Mouse (Mus musculus) urinary bladder, postnatal 4 days (tissue): ENCODE measurements around the gene Man1a2.

Experiments
- DNase-seq, 2 experiments: peaks; one replicate each; pipeline ENCODE4 v3.0.0; 2021 to 2022; ENCODE audit warnings: low spot score in 2 of 2

Man1a2 gene

GRCm38 (mm10) chr3:100685087-100685762, at the start of gene Man1a2:
Gene Man1a2 (minus strand): TSS chr3:100685503.
- DNase-seq, result peak; percentile 79 to 85

- no peak for DNase-seq
Observed at GRCm38 (mm10) chr3:100734482-100735154, 49.3 kb upstream of the Man1a2 start.

DNA sequence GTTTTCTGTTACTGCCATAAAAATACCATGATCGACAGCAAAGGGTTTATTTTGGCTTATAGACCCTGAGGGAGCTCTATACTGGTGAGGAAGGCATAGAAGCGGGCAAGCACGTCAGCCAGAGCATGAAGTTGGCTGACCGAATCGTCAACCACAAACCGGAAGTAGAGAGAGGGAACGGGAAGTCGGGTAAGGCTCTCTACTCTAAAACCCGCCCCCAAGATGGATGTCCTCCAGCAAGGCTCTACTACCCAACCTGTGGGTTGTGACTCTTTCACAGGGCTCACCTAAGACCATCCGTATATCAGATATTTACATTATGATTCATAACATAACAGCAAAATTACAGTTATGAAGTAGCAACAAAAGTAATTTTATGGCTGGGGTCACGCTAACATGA, 46.6 kb upstream of the Man1a2 start:
- no peak for DNase-seq

DNA sequence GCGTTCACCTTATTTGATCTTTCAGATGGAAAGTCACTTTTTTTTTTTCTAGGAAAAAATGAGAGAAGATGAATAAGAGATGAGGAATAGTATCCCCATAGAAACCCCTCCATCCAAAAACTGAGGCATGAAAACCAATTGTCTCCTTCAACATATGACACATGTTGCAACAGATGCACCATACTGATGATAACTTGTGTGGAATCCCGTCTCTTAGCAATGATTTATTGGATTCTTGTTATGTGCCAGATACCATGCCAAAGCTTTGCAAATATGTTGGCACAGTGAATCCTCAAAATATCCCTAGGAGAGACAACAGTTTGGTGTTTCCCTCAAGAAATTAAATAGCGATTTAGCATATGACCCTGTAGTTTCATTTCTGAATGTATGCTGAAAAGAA, 46.0 kb upstream of the Man1a2 start:
- no peak for DNase-seq

GRCm38 (mm10) chr3:100728008-100728712, 42.9 kb upstream of the Man1a2 start:
- no peak for DNase-seq

GRCm38 (mm10) chr3:100725960-100726674, 40.8 kb upstream of the Man1a2 start:
- no peak for DNase-seq

DNA sequence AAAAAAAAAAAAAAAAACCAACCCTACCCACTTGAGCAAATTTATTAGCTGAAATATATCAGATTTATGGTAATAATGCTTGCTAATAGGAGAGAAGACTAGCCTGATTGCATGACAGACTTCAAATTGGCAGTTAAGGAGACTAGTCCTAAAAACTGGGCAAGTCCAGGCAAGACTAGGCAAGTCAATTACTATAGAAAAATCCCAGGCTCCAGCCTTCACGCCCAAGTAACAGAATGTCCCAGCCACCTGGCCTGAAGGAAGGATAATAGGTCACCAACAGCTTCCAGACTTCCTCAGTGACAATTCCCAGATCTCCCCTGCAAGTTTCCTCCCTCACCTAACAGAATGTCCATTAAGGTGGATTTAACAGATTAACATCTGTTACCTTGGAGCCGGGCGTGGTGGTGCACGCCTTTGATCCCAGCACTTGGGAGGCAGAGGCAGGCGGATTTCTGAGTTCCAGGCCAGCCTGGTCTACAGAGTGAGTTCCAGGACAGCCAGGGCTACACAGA, 35.5 kb upstream of the Man1a2 start:
- DNase-seq, result no peak

DNA sequence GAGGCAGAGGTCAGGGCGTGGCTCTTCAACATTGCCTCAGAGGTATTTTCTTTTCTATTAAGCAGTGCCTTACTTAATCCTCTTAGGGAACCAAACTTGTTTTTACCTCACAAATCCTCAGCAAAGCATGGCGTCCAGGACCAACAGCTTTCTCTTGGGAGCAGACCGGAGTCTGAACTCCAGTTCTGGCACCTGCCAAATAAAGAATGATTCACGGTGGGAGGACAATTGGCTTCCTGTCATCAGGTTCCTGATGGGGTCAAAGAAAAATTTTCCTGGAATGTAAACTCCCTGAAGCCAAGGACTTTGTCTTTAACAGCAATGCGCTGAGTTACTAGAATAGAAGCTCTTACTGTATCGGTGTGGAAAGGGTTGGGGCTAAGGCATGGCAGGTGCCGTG, 30.9 kb upstream of the Man1a2 start:
- no peak for DNase-seq

DNA sequence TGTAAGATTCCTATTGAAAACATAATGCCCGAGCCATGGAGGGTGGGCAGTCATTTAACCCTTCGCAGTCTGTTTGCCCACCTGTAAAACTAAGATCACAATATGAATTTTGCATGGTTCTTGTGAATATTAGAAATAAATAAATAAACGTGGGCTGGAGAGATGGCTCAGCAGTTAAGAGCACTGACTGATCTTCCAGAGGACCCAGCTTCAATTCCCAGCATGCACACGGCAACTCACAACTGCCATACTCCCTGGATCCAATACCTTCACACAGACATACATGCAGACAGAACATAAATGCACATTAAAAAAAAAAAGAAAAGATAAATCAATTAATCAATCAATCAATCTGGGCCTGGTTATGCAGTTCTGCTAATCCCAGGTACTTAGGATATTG, 30.1 kb upstream of the Man1a2 start:
- no peak for DNase-seq

- DNase-seq, result no peak
Observed at GRCm38 (mm10) chr3:100713142-100714005, 28.1 kb upstream of the Man1a2 start.

- no peak for DNase-seq
Observed at GRCm38 (mm10) chr3:100712140-100712539, 26.8 kb upstream of the Man1a2 start.

DNA sequence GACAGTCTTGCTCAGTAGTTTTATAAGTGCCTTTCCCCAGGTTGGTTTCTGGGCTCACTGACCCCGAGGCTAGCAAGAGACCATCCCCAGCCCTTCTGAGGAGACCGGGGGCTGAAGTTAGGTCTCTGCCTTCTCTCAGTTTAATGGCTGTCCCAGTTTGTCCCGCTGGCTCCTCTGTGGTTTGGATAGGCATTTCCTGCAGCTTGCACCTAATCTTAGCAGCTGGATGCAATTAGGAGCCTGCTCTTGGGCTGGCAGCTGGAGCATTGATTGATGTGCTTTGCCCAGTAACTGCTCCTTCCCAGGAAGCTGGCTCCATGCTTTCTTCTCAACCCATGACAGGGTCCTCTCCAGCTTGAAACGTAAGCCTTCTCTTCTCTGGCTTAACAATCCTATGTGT, 26.2 kb upstream of the Man1a2 start:
- no peak for DNase-seq

DNA sequence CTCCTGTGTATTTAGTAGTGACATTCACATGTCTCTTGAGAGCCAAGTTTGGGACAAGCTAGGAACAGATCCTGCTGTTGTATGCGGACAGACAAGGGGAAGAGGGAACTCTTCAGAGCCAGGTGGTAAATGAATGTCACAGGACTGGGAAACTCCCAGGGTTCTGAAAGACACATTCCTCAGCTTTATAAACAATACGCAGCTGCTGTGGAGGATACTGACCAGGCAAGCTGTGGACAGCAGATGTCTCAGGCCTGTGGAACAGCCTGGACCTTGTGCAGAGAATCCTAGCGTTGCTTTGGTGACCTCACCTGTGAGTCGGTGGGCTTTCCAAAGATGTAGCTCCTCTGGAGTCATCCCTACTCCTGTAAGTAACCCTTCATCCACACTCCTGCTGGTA, 21.8 kb upstream of the Man1a2 start:
- no peak for DNase-seq

DNA sequence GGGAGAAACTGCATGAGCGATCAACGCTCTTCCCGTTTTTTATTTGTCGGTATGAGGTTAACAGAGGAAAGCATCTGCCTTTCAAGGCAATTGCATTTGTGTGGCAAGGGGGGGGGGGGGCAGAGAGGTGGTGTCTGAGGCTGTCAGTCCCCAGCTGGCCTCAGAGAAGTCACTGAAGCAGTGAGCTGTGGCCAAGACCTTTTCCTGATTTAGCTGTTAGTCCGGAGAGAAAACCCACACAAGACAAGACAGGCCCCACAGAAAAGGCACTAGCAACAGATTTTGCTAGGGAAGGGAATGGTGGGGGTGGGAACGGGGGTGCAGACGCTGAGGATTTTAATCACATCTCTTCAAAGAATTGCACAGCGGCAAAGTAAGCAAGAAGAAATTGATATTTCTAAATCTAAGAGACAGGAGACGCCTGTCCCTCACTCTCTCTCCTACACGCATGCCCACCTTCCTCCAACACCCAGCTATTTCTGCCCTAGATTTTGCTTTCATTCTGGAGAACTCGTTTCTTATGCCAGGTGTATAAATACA, 19.9 kb upstream of the Man1a2 start:
- no peak for DNase-seq

DNA sequence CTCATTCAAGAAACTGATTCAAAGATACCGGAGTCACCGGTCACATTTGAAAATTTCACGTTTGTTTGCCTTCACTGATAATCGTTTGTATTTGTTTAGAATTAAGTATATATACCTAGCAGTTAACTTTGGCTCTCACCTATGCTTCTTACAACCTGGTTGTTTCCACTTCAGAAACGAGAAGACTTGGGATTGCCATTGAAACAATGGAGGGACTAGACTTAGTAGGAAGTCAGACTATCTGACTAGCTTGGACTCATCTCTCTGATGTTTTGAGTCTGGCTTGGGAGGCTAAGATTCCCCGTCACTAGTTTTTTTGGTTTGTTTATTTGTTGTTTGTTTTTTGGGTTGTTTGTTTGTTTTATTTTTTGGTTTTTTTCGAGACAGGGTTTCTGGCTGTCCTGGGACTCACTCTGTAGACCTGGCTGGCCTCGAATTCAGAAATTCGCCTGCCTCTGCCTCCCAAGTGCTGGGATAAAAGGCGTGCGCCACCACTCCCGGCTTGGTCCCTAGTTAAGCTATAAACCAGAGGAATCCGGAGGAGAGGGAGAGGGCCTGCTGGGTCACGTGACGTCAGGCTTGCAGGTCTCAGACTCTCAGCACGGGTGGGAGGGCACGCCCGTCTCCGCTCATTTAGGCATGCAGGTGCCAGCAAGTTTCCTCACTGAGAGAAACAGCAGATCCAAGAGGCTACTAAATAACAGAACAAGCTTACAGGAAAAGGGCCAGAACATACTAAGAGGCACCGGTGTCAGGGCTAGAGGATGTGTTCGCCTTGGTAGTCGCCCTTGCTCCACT, 18.7 kb upstream of the Man1a2 start:
- no peak for DNase-seq

DNA sequence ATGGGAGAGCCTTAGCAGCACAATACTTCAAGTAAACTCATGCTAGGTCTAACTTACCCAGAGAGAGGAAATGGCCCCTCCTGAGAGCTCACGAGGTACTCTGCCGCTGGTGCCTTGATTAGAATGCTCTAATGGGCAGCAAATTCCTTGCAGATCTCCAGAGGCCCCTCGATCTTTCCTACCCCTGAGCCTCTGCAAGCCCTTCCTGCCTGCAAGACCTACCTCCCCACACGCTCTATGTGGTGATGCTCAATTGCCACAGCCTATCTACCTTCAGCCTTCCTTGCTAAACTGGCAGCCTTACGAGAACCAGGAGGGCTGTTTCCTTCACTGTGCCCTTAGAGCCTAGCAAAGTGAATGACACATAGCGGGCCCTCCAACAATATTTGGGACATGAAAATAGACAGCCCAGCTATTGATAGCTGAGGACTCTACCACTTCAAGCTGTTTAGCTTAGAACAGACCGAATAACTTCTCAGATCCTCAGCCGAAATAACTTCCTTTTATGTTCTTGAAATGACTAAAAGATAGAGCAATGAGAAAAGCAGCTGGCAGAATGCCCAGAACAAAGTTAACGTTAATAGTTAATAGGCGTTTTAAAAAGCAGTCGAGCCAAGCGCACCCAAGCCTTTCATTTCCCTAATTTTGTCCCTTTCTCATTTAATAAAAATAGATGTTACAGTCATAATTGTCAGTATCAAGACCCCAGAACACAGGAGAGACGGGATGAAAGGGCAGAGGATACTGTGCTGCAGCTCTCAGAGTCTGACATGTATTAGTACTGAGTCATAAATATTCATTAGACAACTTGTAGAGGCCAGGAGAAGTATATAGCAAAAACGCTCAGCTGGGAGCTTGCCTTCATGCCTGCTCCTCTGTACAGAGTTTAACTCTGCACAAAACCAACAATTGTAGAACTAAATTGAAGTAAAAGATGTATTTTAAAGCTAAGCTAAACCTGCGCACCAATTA, 17.9 kb upstream of the Man1a2 start:
- DNase-seq, result no peak

DNA sequence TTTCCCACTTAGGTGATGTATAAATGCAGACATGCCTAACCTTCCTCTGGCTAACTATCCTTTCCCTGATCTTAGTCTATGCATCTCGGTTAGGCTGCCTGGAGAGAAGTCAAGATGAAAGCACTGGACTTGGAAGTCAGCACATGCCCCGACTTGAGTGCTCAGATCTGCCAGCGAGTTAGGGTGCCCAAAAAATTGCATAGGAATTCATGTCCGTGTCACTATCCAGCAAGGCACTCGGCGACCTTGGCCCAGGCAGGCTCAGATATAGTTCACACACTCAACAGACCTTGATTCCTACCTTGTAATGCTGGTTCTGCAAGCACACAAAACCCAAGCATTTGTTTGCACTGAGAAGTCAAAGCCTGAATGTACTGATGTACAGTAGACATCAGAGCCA, 3.4 kb upstream of the Man1a2 start:
- no peak for DNase-seq

GRCm38 (mm10) chr3:100686756-100687155, 1.5 kb upstream of the Man1a2 start:
- DNase-seq, result no peak
